Mouse (Mus musculus): ENCODE data around the gene Cd164.

Gene Cd164

GRCm38 (mm10) chr10:41552319-41552718, 33.1 kb downstream of the Cd164 start:
- no peak for DNase-seq

- DNase-seq, result peak; percentile 44
Measured at GRCm38 (mm10) chr10:41552847-41553589, 33.8 kb downstream of the Cd164 start.

GRCm38 (mm10) chr10:41553711-41554110, 34.5 kb downstream of the Cd164 start:
- DNase-seq, result no peak

GRCm38 (mm10) chr10:41555081-41555480, 35.9 kb downstream of the Cd164 start:
- no peak for DNase-seq

- no peak for DNase-seq
Measured at GRCm38 (mm10) chr10:41558401-41558800, 39.2 kb downstream of the Cd164 start.

GRCm38 (mm10) chr10:41561701-41562395, 42.6 kb downstream of the Cd164 start:
- DNase-seq, result peak; percentile 20

- DNase-seq, result peak; percentile 31
Measured at GRCm38 (mm10) chr10:41565141-41565540, 45.9 kb downstream of the Cd164 start.

GRCm38 (mm10) chr10:41568306-41568705, 49.1 kb downstream of the Cd164 start:
- DNase-seq, result no peak

GRCm38 (mm10) chr10:41571065-41571464, 51.9 kb downstream of the Cd164 start:
- DNase-seq, result no peak

- no peak for DNase-seq
Measured at GRCm38 (mm10) chr10:41572274-41572673, 53.1 kb downstream of the Cd164 start.

GRCm38 (mm10) chr10:41573190-41573589, 54.0 kb downstream of the Cd164 start:
- peak; percentile 57 for DNase-seq

- peak; percentile 21 for DNase-seq
Measured at GRCm38 (mm10) chr10:41575451-41576327, 56.5 kb downstream of the Cd164 start.

- DNase-seq, result no peak
Measured at GRCm38 (mm10) chr10:41576328-41576833, 57.2 kb downstream of the Cd164 start.

GRCm38 (mm10) chr10:41578541-41578940, 59.3 kb downstream of the Cd164 start:
- DNase-seq, result no peak

GRCm38 (mm10) chr10:41580441-41580840, 61.2 kb downstream of the Cd164 start:
- no peak for DNase-seq
